Mouse (Mus musculus) adrenal gland, adult 10 weeks (tissue): Measurements from ENCODE around the gene Rbbp5. TPM values are rescaled to one million over a fixed set of nuclear protein-coding genes. Genes with fewer than 3 reads are reported as not detected.

Source experiments
- polyA plus RNA-seq: library from polyadenylated mRNA; stranded (reverse); fragments of 350-450 nt; fragmentation: Illumina TruSeq; extraction: RNeasy Lipid Tissue Mini Kit (QIAGEN cat#74804); gene quantifications from one replicate; pipeline ENCODE4 v1.2.3, GENCODE M21; 2014; ENCODE audit warnings: low read depth, low replicate concordance

Rbbp5 gene
- polyA plus RNA-seq = 57.6 TPM

GRCm38 (mm10) chr1:132476928-132477691, at the start of gene Rbbp5:
Rbbp5 (plus strand) TSS chr1:132477365.

GRCm38 (mm10) chr1:132506058-132506457, 28.9 kb downstream of the Rbbp5 start, which contains the start of gene Tmem81:
Tmem81 (plus strand) TSS chr1:132506230.

GRCm38 (mm10) chr1:132542762-132543306, 65.7 kb downstream of the Rbbp5 start, which contains the start of gene Cntn2:
Cntn2 (minus strand) TSS chr1:132543256.

Other genes with a start within 250 kb of the Rbbp5 start
- not detected for gene Gm10188, start 247.6 kb upstream of the Rbbp5 start, polyA plus RNA-seq
- gene Klhdc8a, start 178.7 kb upstream of the Rbbp5 start, polyA plus RNA-seq = 36.2 TPM
- gene Nuak2, start 161.2 kb upstream of the Rbbp5 start, polyA plus RNA-seq = 0.93 TPM
- gene Tmcc2, start 86.1 kb upstream of the Rbbp5 start, polyA plus RNA-seq = 1.5 TPM
- 21.4 TPM for gene Dstyk, start 59.8 kb upstream of the Rbbp5 start, polyA plus RNA-seq
- 2.7 TPM for gene Tmem81, start 28.9 kb downstream of the Rbbp5 start, polyA plus RNA-seq
- not detected for gene Cntn2, start 65.9 kb downstream of the Rbbp5 start, polyA plus RNA-seq